Mouse (Mus musculus) right cerebral cortex, postnatal 36 days (tissue): ENCODE measurements around the gene Mgst2.
A peak's percentile ranks its signal among the peaks of the same experiment; 100 is the strongest.

Source experiments
- DNase-seq, 2 experiments: peaks; one replicate each; pipeline ENCODE4 v3.0.0; 2022; ENCODE audit warnings: low spot score in 2 of 2, mixed read lengths in 1 of 2

Mgst2 gene

DNA sequence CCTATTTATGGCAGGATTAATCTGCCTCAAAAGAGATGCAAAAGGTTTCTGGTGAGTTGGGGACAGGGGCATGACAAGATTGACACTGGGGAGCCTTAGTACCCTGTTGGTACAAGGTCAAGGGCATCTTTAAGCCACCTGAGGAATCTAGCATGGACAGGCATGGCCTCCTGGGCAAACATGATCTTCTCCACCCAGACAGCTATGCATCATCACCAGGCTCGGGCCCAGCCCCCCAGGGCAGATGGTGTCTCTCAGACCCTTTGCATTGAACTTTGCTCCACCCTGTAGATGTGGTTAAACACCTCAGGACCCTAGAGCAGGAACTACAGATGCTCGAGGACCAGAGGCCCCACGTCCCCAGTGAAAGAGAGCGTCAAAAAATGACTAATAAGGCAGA is at the start of gene Mgst2:
Gene Mgst2 (plus strand): TSS at position 301 of the 400 bp plus-strand sequence.
- no peak for DNase-seq

DNA sequence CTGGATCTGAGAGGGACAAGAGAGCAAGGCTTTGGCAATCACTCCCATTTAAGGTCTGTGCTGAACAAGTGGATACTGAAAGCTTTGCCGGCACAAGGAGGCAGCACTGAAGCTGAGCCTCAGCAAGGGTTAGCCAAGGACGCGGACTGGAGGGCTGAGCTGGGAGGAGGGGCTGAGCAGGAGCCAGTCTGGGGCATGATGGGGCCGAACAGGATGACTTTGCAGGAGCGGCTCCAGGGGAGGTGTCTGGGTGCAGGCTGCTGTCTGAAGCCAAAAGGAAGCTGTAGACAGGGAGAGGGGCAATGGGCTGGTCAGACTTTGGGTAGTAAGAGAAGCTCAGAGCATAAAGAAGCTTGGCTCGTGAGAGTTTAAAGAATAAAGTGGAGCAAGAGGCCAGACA is 48.2 kb upstream of the Mgst2 start:
- DNase-seq = peak in 1 of 2 experiments; percentile 9

DNA sequence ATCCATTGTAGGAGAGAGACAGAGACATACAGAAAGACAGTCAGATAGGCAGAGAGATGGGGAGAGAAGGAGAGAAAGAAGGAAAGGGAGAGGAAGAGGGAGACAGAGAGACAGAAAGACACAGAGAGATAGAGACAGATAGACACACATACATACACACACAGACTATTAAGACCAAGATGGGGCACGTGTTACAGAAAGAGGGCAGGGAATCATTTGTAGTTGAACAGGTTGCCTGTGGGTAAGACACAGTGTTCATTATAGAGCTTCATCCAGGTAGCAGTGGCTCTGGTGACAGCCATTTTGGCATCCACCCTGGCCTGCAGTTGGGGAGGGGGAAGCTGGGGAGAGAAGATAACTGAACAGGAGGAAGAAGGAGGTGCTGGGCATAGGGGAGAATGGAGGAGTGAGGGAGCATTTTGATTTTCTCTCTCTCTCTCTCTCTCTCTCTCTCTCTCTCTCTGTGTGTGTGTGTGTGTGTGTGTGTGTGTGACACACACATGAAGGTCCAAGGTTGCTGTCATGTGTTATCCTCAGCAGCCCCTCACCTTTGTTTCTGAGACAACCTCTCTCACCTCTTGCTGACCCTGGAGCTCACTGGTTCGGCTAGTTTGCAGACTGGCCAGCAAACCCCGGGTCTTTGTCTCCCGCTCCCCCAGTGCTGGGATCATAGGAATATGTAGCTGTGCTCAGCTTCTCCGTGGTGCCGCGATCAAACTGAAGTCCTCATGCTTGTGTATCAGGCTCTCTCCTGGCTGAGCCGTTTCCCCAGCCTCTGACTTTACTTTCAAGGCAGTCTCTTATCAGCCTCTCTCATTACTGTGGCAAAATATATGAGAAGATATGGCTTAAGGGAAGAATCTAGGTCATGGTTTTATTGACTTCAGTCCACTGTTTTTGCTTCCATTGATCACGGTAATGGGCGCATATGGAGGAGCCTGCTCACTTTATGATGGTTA is 47.5 kb upstream of the Mgst2 start:
- DNase-seq = no peak

DNA sequence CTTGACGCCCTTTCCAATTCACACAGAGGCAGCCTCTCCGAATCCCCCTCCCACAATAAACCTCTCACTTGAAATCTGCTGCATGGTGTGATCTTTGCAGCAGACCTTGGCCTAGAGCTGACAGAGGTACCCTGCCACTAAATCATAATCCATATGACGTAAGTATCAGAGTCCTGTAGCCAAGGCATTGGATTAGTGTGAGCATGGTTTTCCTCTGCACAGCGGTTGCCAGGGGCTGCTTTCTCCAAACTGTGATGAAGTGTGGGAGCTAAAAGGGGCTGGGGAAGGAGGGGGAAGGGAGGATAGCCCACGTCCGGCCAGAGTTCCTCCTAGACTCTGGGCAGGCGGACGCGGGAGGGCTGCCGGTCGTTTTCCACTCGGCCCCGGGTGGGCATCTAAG is 45.9 kb upstream of the Mgst2 start:
- DNase-seq = no peak

DNA sequence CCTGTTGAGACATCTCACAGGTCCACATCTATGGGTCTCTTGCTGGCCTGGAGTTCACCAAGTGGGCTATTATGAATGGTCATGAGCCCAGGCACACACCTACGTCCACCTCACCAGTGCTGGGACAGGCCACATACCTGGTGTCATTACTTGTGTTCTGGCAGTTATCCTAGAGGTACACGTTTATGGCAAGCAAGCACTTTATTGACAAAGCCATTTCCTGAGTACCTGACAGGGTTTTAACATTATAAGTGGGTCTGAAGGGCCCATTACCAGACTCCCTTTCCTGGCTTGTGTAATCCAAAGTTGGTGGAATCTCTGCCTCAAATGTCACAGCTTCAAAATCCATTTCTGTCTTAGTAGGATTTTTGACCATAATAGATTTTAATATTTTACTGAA is 36.2 kb upstream of the Mgst2 start:
- DNase-seq = no peak

- DNase-seq = no peak
Observed at GRCm38 (mm10) chr3:51627741-51628140, 32.4 kb upstream of the Mgst2 start.

DNA sequence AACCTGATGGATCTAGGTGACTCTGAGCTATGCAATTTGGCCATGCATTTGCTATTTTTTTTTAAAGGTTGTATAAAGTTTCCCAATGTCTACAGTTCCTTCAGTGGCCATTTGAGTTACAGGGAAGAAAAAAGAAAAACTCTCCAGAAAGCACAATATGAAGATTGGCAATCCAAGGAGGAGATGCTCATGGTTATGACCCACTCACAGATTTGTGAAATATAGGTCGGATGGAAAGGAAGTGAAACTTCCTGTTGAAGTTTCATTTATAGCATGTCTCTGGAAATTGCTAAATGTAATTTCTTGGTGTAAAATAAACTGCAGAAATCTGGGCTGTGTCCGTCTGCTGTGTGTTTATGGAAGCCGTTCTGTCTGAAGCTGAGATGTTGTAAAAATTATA is 31.2 kb upstream of the Mgst2 start:
- DNase-seq = no peak

DNA sequence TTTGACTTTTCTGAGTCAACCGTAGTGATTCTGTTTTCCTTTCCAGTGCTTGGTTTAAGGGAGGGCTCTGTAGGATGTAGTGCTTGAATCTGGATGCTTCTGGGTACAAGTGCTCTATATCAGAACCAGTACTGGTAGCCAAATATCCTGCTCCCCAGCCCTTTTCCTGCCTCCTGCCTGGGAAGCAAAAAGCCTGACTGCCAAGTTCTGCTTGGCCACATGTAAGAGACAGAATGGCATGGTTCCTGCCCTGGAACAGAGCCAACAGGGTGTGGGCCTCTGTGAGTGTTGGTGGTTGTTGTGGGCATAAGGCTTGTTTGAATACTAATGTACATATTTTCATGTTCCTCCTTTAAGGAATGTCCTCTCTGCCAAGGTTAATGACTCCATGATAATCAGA is 29.4 kb upstream of the Mgst2 start:
- no peak for DNase-seq

- DNase-seq = no peak
Observed at GRCm38 (mm10) chr3:51631971-51632370, 28.2 kb upstream of the Mgst2 start.

DNA sequence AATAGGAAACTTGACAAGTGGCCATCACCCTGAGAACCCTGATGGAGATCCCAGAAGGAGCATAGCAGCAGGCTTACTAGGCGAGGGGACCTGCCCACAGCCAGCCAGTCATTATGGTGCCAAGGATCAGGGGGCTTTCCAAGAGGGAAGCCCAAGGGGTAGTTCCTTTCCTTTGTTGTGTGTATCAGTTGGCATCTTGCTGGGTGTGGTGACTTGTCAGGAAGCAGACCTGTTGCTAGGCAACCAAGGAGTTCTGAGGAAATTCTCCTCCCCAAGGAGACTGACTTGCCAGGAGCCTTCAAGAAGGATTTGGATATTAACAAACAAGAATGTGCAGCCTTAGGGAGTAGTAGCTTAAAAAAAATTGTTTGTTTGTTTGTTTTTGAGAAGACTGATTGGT is 25.7 kb upstream of the Mgst2 start:
- DNase-seq = no peak

GRCm38 (mm10) chr3:51635960-51636359 is 24.2 kb upstream of the Mgst2 start:
- DNase-seq = no peak

DNA sequence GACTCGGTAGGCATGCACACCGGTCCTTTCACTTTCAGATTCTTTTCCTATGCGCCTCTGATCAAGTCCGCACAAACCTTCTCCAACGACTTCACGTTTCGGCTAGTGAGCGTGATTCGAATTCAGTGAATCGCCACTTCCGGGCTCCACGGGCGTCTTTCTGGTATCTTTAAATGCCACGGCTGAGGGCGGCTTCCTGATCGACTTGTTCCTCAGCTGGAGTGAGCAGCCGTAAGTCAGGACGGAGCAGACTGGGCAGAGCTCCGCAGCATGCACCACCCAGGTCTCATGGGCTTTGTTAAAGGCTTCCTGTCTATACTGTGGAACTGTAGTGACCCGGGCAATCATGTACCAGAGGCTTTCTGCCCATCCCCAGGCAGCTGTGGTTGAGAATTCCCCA is 23.5 kb upstream of the Mgst2 start:
- no peak for DNase-seq

- no peak for DNase-seq
Observed at GRCm38 (mm10) chr3:51637326-51637725, 22.8 kb upstream of the Mgst2 start.

DNA sequence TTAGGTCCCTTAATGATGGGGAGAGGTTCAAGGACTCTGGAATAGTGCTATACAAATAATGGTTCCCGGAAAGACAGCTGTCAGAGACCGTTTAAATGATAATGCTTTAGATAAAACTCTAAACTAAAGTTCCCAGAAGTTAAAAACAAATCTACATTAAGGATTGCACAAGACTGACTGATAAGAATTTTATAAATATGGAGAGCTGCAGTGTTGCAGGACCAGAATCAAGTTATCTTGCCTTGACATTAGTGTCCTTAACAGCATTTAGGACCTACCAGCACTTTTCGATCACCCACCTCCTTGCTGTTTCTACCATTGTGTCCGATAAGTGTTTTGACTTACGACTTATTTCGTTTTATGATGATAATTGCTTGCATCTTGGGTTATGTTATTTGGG is 21.9 kb upstream of the Mgst2 start:
- no peak for DNase-seq

DNA sequence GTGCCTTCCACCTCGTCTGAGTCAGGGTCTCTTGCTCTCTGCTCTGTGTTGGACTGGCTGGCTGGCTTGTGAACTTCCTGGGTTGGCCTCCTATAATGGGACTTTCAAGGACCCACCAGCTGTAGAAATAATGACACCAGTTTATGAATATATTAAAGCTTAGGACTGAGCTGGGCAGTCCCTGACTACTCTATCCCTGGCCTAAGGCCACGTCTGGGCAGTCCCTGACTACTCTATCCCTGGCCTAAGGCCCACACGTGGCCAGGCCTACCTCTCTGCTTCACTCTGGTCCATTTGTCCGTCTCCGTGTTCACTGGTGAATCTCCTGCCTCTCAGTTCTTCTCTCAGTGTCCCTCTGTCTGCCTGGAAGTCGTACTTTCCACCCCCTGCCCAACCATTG is 14.7 kb upstream of the Mgst2 start:
- no peak for DNase-seq

- no peak for DNase-seq
Observed at GRCm38 (mm10) chr3:51646301-51646700, 13.9 kb upstream of the Mgst2 start.

- DNase-seq = no peak
Observed at GRCm38 (mm10) chr3:51647356-51647755, 12.8 kb upstream of the Mgst2 start.

DNA sequence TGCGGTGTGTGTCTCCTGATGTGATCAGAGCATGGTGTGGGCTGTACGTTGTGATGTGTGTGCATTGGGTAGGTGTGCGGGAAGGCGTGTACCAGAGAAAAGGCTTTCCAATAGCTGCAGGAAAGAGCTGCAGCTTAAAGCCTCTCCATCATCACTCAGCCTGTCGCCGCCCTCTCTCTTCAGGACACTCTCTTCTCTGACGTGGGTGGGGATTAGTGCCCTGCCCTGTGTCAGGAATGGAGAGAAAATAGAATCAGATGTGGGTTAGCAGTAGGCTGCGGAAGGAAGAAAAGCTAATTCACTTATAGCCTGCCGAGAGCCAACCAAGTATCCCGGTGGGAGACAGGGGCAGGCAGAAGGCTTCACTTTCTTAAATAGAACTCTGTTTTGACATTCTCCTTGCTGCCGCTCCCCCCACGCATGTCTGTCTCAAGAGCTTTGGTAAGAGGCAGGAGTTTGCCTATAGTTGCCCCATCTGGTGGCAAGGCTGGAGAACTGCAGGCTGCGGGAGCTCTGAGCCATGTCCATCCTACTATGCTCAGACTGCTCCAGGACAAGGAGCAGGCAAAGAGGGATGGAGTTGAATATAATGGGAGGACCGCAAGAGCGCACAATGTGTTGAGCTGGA is 12.0 kb upstream of the Mgst2 start:
- peak; percentile 57 to 74 for DNase-seq

- DNase-seq = no peak
Observed at GRCm38 (mm10) chr3:51649426-51649825, 10.7 kb upstream of the Mgst2 start.

DNA sequence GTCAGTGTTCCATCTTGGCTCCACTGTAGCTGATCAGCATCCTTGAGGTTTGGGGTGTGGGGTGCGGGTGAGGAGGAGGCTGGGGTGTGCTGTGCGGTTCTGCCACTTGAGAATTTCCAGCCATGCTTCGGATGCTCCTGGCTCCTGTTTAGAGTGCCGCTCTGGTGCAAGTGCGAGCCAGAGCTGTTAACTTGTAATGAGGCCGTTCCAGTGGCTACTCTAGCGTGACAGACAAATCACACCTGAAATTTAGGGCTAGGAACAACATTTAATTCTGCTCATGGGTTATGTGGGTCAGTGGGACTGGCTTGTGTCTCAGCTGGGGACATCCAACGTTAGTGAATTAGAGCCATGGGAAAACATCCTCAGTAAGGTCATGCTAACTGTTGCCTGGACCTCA is 10.2 kb upstream of the Mgst2 start:
- DNase-seq = no peak

- DNase-seq = no peak
Observed at GRCm38 (mm10) chr3:51651149-51651548, 9.0 kb upstream of the Mgst2 start.

- peak; percentile 56 to 65 for DNase-seq
Observed at GRCm38 (mm10) chr3:51652292-51652691, 7.9 kb upstream of the Mgst2 start.

DNA sequence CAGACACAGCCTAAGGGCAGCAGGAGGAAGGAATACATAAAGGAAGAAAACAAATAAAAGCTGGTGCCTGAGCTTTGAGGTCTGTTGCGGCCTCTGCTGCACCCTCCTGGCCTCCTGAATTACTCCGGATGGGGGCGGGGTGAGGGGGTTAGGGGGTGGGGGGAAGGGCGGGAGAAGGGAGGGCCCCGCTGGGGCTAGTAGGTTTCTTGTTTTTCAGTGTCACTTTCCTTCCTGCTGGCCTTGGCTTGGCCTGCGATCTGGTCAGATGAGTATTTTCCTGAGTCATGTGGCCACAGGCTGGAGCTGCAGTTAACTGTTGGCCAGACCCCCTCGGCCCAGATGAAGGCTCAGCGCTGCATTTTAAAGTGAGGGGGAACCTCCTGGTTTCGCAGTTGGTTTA is 7.5 kb upstream of the Mgst2 start:
- DNase-seq = no peak
